Mouse (Mus musculus): Measurements from ENCODE around the gene Brd3os. TPM values are rescaled to one million over a fixed set of nuclear protein-coding genes. Genes with fewer than 3 reads are reported as not detected.

Brd3os gene
- polyA plus RNA-seq, 1 experiment from 2014 or later: 13.0 TPM

- H3K9me3 ChIP-seq (ENCODE audit: control insufficient read depth, low read length): no peaks in the 10 kb centered on the region
- peaks cover 16% of the 10 kb centered on the region for H3K4me1 ChIP-seq (ENCODE audit: control insufficient read depth, insufficient read depth, low read length)
- no peaks in the 10 kb centered on the region for H3K27me3 ChIP-seq (replicated peaks; ENCODE audit: control insufficient read depth, insufficient read depth, low read length)
- H3K27ac ChIP-seq (replicated peaks; ENCODE audit: low read depth, low read length): no peak overlapping the region
- no peak for DNase-seq (ENCODE audit: low spot score)
- ATAC-seq (ENCODE audit: low read depth): no peak
- peaks cover 29% of the 10 kb centered on the region for H3K36me3 ChIP-seq (ENCODE audit: control insufficient read depth, insufficient read depth, low read length)
- H3K4me3 ChIP-seq (ENCODE audit: low read depth, low read length): no peak overlapping the region
- WGBS: 65% methylated on average over 4 of the region's 4 CpGs
- no peak overlapping the region for H3K4me2 ChIP-seq (ENCODE audit: low read depth, low read length)
- no peak overlapping the region for H3K9ac ChIP-seq (ENCODE audit: low read depth, low read length)
Observed at GRCm38 (mm10) chr2:27469292-27469990, 27.3 kb downstream of the Brd3os start.

DNA sequence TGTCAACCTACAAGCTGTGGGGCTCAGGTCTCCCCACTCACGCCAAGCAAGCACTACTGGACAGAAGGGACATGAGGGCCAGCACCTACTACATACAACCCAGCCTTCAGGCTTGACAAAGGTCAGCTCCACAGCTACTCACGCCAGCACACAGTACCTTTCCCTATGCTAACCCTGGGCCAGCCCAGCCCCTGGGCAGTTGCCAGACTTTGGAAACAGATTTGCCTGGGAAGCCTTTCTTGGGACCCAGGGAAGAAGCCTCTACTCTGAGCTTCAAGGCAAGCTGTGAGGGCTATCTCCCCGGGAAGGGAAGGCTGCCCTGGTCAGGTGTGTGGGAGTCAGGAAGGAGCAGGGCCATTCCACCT, 27.8 kb downstream of the Brd3os start:
- H3K9me3 ChIP-seq (ENCODE audit: control insufficient read depth, low read length): no peaks in the 10 kb centered on the region
- H3K27me3 ChIP-seq (replicated peaks; ENCODE audit: control insufficient read depth, insufficient read depth, low read length): no peaks in the 10 kb centered on the region
- H3K9ac ChIP-seq (ENCODE audit: low read depth, low read length): no peak overlapping the region
- no peak overlapping the region for H3K27ac ChIP-seq (replicated peaks; ENCODE audit: low read depth, low read length)
- no peak overlapping the region for H3K4me2 ChIP-seq (ENCODE audit: low read depth, low read length)
- WGBS: 60% methylated on average over 3 of the region's 3 CpGs
- H3K4me1 ChIP-seq (ENCODE audit: control insufficient read depth, insufficient read depth, low read length): peaks cover 16% of the 10 kb centered on the region
- H3K4me3 ChIP-seq (ENCODE audit: low read depth, low read length): no peak overlapping the region
- ATAC-seq (ENCODE audit: low read depth): no peak
- no peak for DNase-seq (ENCODE audit: low spot score)
- H3K36me3 ChIP-seq (ENCODE audit: control insufficient read depth, insufficient read depth, low read length): peaks cover 29% of the 10 kb centered on the region

DNA sequence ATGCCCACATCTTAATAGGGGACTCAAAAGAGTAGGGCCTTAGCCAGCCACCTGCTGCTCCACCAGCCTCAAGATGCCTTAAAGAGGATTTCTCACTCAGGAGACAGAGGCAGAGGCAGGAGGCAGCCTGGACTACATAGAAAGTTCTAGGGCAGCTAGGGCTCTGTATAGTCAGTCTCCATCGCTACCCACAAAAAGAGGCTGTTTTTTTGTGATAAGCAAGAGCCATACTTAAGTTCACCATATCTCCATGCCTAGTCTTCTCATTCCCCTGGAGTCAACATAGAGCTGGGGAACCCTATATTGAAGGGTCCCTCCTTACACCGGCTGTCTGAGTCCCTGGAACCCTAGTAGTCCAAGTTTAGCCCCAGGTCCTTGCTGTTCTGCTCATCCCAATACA, 28.4 kb downstream of the Brd3os start:
- Histone ChIP-seq H3K9ac (ENCODE audit: low read depth, low read length) (no peak overlapping the region), H3K4me3 (ENCODE audit: low read depth, low read length) (no peak overlapping the region), H3K27me3 (replicated peaks; ENCODE audit: control insufficient read depth, insufficient read depth, low read length) (no peaks in the 10 kb centered on the region), H3K4me1 (ENCODE audit: control insufficient read depth, insufficient read depth, low read length) (peaks cover 16% of the 10 kb centered on the region), H3K36me3 (ENCODE audit: control insufficient read depth, insufficient read depth, low read length) (peaks cover 24% of the 10 kb centered on the region), H3K27ac (replicated peaks; ENCODE audit: low read depth, low read length) (no peak overlapping the region), H3K4me2 (ENCODE audit: low read depth, low read length) (no peak overlapping the region), H3K9me3 (ENCODE audit: control insufficient read depth, low read length) (no peaks in the 10 kb centered on the region)
- 84% methylated on average over 2 of the region's 2 CpGs for WGBS
- ATAC-seq (ENCODE audit: low read depth) (no peak), DNase-seq (ENCODE audit: low spot score) (no peak)

DNA sequence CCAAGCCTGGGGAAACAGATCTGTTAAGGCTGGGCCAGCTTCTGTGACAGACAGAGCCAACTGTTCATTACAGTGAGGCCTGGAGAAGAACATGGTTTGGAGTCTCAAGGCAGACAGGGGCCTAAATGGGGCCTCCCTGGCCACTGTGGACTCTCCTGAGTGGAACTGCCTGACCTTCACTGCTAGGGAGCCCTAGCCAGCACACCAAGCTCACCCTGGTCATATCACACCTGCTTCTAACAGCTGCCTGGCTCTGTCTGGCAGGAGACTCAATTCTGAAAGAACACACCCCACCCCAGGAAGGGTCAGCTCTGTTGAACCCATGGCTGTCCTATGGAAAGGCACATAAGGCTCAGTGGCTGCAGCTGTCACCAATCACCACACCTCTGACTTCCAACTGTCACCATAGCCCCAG, 29.1 kb downstream of the Brd3os start:
- no peak overlapping the region for H3K4me3 ChIP-seq (ENCODE audit: low read depth, low read length)
- 0 out of 2 replicates have a peak overlapping the region, but pooled peaks have one; percentile 22 for H3K9ac ChIP-seq (ENCODE audit: low read depth, low read length)
- DNase-seq (ENCODE audit: low spot score): peak; percentile 45
- H3K36me3 ChIP-seq (ENCODE audit: control insufficient read depth, insufficient read depth, low read length): peaks cover 18% of the 10 kb centered on the region
- H3K9me3 ChIP-seq (ENCODE audit: control insufficient read depth, low read length): no peaks in the 10 kb centered on the region
- peaks cover 17% of the 10 kb centered on the region for H3K4me1 ChIP-seq (ENCODE audit: control insufficient read depth, insufficient read depth, low read length)
- no peak overlapping the region for H3K27ac ChIP-seq (replicated peaks; ENCODE audit: low read depth, low read length)
- no peak for ATAC-seq (ENCODE audit: low read depth)
- no peak overlapping the region for H3K4me2 ChIP-seq (ENCODE audit: low read depth, low read length)
- H3K27me3 ChIP-seq (replicated peaks; ENCODE audit: control insufficient read depth, insufficient read depth, low read length): no peaks in the 10 kb centered on the region

- H3K27ac ChIP-seq (replicated peaks; ENCODE audit: low read depth, low read length): no peak overlapping the region
- peak overlapping the region; percentile 87 for H3K9ac ChIP-seq (ENCODE audit: low read depth, low read length)
- no peaks in the 10 kb centered on the region for H3K9me3 ChIP-seq (ENCODE audit: control insufficient read depth, low read length)
- H3K4me2 ChIP-seq (ENCODE audit: low read depth, low read length): peak overlapping the region; percentile 88
- 61% methylated on average over 7 of the region's 7 CpGs for WGBS
- H3K36me3 ChIP-seq (ENCODE audit: control insufficient read depth, insufficient read depth, low read length): peaks cover 8% of the 10 kb centered on the region; the same call in 1 of the 2 replicates
- H3K4me1 ChIP-seq (ENCODE audit: control insufficient read depth, insufficient read depth, low read length): peaks cover 23% of the 10 kb centered on the region
- DNase-seq (ENCODE audit: low spot score) (no peak), ATAC-seq (ENCODE audit: low read depth) (no peak)
- H3K27me3 ChIP-seq (replicated peaks; ENCODE audit: control insufficient read depth, insufficient read depth, low read length): no peaks in the 10 kb centered on the region
- peak overlapping the region; percentile 97 for H3K4me3 ChIP-seq (ENCODE audit: low read depth, low read length)
Observed at GRCm38 (mm10) chr2:27473061-27473765, 31.1 kb downstream of the Brd3os start.

DNA sequence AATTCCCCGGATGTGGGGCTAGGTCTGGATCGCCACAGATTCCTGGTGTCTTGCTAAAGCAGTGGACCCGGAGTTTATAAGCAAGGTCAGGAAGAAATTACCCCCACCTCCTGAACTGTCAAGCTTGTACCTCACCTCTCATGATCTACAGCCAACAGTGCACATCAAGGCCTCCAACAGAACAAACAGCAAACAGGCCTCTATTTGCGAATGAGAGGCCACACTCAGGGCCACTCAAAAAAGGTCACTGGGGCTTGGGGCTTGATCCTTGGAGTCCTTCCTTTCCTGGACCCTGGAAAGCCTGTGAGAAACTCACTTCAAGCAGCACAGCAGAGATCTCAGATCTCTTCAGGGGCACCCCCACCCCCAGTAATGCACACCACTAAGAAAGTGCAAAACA, 31.8 kb downstream of the Brd3os start:
- Histone ChIP-seq H3K9ac (ENCODE audit: low read depth, low read length) (peak overlapping the region; percentile 87), H3K4me3 (ENCODE audit: low read depth, low read length) (peak overlapping the region; percentile 97), H3K27me3 (replicated peaks; ENCODE audit: control insufficient read depth, insufficient read depth, low read length) (no peaks in the 10 kb centered on the region), H3K4me1 (ENCODE audit: control insufficient read depth, insufficient read depth, low read length) (peaks cover 23% of the 10 kb centered on the region), H3K4me2 (ENCODE audit: low read depth, low read length) (peak overlapping the region; percentile 88), H3K36me3 (ENCODE audit: control insufficient read depth, insufficient read depth, low read length) (0 out of 2 replicates have a peak, but pooled peaks cover 1% of the 10 kb centered on the region), H3K27ac (replicated peaks; ENCODE audit: low read depth, low read length) (peak overlapping the region; percentile 95), H3K9me3 (ENCODE audit: control insufficient read depth, low read length) (no peaks in the 10 kb centered on the region)
- no peak for DNase-seq (ENCODE audit: low spot score)
- WGBS: 20% methylated on average over 4 of the region's 4 CpGs
- ATAC-seq (ENCODE audit: low read depth): no peak

DNA sequence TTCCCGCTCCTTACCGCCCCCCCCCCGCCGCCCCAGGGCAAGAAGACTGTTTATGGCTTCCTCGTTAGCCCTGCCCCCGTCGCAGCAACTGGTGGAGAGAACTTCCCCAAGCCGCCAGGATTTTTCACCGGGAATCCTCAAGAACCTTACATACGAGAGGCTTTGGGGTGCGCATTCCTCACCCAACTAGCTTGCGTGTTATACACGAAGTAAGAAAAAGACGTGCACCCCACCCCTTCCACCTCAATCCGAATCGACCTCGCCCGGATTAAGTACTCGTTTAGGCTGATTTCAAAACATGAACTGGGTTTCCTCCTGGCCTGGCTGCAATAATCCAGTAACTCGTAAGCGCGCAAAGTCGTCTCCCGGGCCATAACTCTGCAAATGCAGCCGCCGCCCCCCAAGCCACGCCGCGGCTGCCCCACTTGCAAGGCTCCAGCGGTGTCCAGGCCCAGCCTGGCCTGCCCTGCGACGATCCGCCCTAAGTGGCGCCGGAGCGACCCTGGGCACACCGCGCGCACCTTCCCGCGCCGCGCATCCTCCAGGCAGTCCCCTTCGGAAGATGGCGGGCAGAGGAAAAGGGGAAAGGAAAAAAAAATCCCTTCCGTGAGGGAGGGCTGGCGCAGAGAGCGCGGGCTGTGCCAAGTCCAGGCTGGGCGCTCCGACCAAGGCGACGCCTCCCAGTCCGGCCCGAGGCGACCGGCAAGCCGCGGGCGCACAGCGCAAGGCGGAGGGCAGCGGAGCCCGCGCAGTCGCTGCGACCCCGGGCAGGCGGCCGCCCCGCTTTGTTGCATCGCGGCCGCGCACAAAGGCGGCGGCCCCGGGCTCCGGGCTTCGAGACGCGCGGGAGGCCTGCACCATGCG, 32.7 kb downstream of the Brd3os start:
- no peaks in the 10 kb centered on the region for H3K9me3 ChIP-seq (ENCODE audit: control insufficient read depth, low read length)
- peak overlapping the region; percentile 95 for H3K27ac ChIP-seq (replicated peaks; ENCODE audit: low read depth, low read length)
- H3K36me3 ChIP-seq (ENCODE audit: control insufficient read depth, insufficient read depth, low read length): no peaks in the 10 kb centered on the region
- H3K27me3 ChIP-seq (replicated peaks; ENCODE audit: control insufficient read depth, insufficient read depth, low read length): no peaks in the 10 kb centered on the region
- under 1% methylated on average over 58 of the region's 84 CpGs for WGBS
- ATAC-seq (ENCODE audit: low read depth): peak; percentile 34
- peak overlapping the region; percentile 97 for H3K4me3 ChIP-seq (ENCODE audit: low read depth, low read length)
- H3K4me2 ChIP-seq (ENCODE audit: low read depth, low read length): peak overlapping the region; percentile 88
- DNase-seq (ENCODE audit: low spot score): peak; percentile 48
- peak overlapping the region; percentile 87 for H3K9ac ChIP-seq (ENCODE audit: low read depth, low read length)
- peaks cover 23% of the 10 kb centered on the region for H3K4me1 ChIP-seq (ENCODE audit: control insufficient read depth, insufficient read depth, low read length)

DNA sequence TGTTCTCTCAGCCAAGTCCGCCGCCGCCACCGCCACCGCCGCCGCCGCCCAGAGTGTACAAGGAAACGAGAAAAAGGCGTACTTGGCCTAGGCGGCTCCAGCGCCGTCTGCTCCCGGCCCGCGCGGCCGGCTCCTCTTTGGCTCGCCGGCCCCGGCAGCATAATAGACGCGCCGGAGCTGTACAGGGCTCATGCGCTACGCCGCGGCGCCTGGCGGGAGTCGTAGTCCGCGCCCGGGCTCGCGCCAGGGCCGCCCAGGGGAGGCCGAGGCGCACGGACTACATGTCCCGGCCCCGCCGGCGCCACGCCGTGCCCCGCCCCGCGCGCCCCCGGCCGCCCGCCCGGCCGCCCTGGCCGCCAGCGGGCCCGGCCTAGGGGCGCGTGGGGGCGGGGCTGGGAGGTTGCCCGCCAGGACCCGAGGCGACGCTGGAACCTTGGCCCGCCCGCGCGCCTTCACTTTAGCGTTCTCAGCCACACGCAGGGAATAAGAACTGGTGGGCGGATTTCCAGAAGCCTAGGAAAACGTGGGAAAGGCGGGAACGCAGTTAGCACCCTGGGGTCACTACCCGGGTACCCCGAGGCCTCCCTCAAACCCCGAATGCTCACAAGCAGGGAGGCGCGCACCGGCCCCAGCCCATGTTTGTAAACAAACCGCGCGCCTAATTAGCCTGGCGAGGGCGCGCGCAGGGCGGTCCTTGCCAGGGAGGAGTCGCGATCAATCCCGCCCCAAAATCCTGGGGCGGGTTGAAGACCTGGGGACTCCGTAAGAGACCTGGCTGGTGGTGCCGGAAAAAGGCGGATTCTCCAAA, 33.6 kb downstream of the Brd3os start:
- Histone ChIP-seq H3K4me3 (ENCODE audit: low read depth, low read length) (peak overlapping the region; percentile 97), H3K9me3 (ENCODE audit: control insufficient read depth, low read length) (no peaks in the 10 kb centered on the region), H3K4me1 (ENCODE audit: control insufficient read depth, insufficient read depth, low read length) (peaks cover 23% of the 10 kb centered on the region), H3K27ac (replicated peaks; ENCODE audit: low read depth, low read length) (peak overlapping the region; percentile 95), H3K36me3 (ENCODE audit: control insufficient read depth, insufficient read depth, low read length) (no peaks in the 10 kb centered on the region), H3K9ac (ENCODE audit: low read depth, low read length) (peak overlapping the region; percentile 87), H3K27me3 (replicated peaks; ENCODE audit: control insufficient read depth, insufficient read depth, low read length) (no peaks in the 10 kb centered on the region), H3K4me2 (ENCODE audit: low read depth, low read length) (peak overlapping the region; percentile 88)
- WGBS: 1% methylated on average over 54 of the region's 96 CpGs
- peak; percentile 99 for ATAC-seq (ENCODE audit: low read depth)
- DNase-seq (ENCODE audit: low spot score): peak; percentile 98
